Mouse (Mus musculus): Measurements from ENCODE around the gene Bach1. TPM values are rescaled to one million over a fixed set of nuclear protein-coding genes. Genes with fewer than 3 reads are reported as not detected.

Bach1 gene
- polyA plus RNA-seq, 1 experiment from 2014 or later, result 20.3 TPM

DNA sequence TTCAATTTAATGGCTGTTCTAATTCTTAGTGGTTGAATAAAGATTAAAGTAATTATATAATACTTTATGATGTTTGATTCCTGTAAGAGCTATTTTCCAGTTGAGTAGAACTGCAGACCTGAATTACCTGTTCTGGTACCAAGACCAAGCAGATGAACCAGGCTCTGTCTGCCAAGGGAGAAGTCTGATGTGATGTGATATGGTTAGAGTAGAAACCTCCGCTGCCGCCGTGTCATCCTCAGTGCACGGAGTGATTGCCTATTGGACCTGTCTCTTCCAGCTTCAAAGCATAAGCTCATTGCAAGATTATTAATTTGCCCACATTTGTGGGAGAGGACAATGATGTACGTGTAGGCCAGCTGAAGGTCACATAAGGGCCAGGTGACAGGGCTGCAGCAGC, 24.1 kb downstream of the Bach1 start:
- Histone ChIP-seq H3K27me3 (ENCODE audit: control insufficient read depth, insufficient read depth, low read length) (no peaks in the 10 kb centered on the region), H3K4me2 (ENCODE audit: low read length) (no peak overlapping the region), H3K9ac (replicated peaks; ENCODE audit: low read length) (no peak overlapping the region), H3K36me3 (ENCODE audit: control insufficient read depth, insufficient read depth, low read length) (peaks cover 61% of the 10 kb centered on the region), H3K4me1 (ENCODE audit: control insufficient read depth, insufficient read depth, low read length) (no peaks in the 10 kb centered on the region), H3K27ac (replicated peaks; ENCODE audit: low read depth, low read length) (no peak overlapping the region), H3K4me3 (replicated peaks; ENCODE audit: low read depth, low read length) (no peak overlapping the region), H3K9me3 (ENCODE audit: control insufficient read depth, low read length) (no peaks in the 10 kb centered on the region)
- DNase-seq (no peak), ATAC-seq (ENCODE audit: low FRiP score, low TSS enrichment) (no peak)
- WGBS, result 96% methylated on average over 5 of the region's 5 CpGs

GRCm38 (mm10) chr16:87723479-87723878, 24.7 kb downstream of the Bach1 start:
- Histone ChIP-seq H3K4me1 (ENCODE audit: control insufficient read depth, insufficient read depth, low read length) (no peaks in the 10 kb centered on the region), H3K9me3 (ENCODE audit: control insufficient read depth, low read length) (no peaks in the 10 kb centered on the region), H3K27ac (replicated peaks; ENCODE audit: low read depth, low read length) (no peak overlapping the region), H3K36me3 (ENCODE audit: control insufficient read depth, insufficient read depth, low read length) (peaks cover 63% of the 10 kb centered on the region), H3K4me2 (ENCODE audit: low read length) (no peak overlapping the region), H3K27me3 (ENCODE audit: control insufficient read depth, insufficient read depth, low read length) (no peaks in the 10 kb centered on the region), H3K4me3 (replicated peaks; ENCODE audit: low read depth, low read length) (no peak overlapping the region), H3K9ac (replicated peaks; ENCODE audit: low read length) (no peak overlapping the region)
- DNase-seq (no peak), ATAC-seq (ENCODE audit: low FRiP score, low TSS enrichment) (no peak)
- WGBS, result 95% methylated on average over 15 of the region's 15 CpGs

- no peak for ATAC-seq (ENCODE audit: low FRiP score, low TSS enrichment)
These were observed 26.1 kb downstream of the Bach1 start for GRCm38 (mm10) chr16:87724826-87725225.

GRCm38 (mm10) chr16:87725241-87725640, 26.5 kb downstream of the Bach1 start:
- peaks cover 67% of the 10 kb centered on the region for H3K36me3 ChIP-seq (ENCODE audit: control insufficient read depth, insufficient read depth, low read length)

More at GRCm38 (mm10) chr16:87724826-87725225, 26.1 kb downstream of the Bach1 start:
- no peaks in the 10 kb centered on the region for H3K9me3 ChIP-seq (ENCODE audit: control insufficient read depth, low read length)
- WGBS, result 95% methylated on average over 4 of the region's 4 CpGs
- H3K27ac ChIP-seq (replicated peaks; ENCODE audit: low read depth, low read length), result no peak overlapping the region
- H3K4me1 ChIP-seq (ENCODE audit: control insufficient read depth, insufficient read depth, low read length), result no peaks in the 10 kb centered on the region
- H3K9ac ChIP-seq (replicated peaks; ENCODE audit: low read length), result no peak overlapping the region
- H3K27me3 ChIP-seq (ENCODE audit: control insufficient read depth, insufficient read depth, low read length), result no peaks in the 10 kb centered on the region
- peaks cover 67% of the 10 kb centered on the region for H3K36me3 ChIP-seq (ENCODE audit: control insufficient read depth, insufficient read depth, low read length)
- H3K4me3 ChIP-seq (replicated peaks; ENCODE audit: low read depth, low read length), result no peak overlapping the region
- H3K4me2 ChIP-seq (ENCODE audit: low read length), result no peak overlapping the region
- DNase-seq, result no peak

GRCm38 (mm10) chr16:87725963-87726362, 27.2 kb downstream of the Bach1 start:
- H3K4me2 ChIP-seq (ENCODE audit: low read length), result no peak overlapping the region
- H3K27ac ChIP-seq (replicated peaks; ENCODE audit: low read depth, low read length), result no peak overlapping the region
- no peak overlapping the region for H3K9ac ChIP-seq (replicated peaks; ENCODE audit: low read length)
- WGBS, result 95% methylated on average over 21 of the region's 21 CpGs
- no peaks in the 10 kb centered on the region for H3K27me3 ChIP-seq (ENCODE audit: control insufficient read depth, insufficient read depth, low read length)
- no peaks in the 10 kb centered on the region for H3K9me3 ChIP-seq (ENCODE audit: control insufficient read depth, low read length)
- DNase-seq (no peak), ATAC-seq (ENCODE audit: low FRiP score, low TSS enrichment) (no peak)
- H3K4me1 ChIP-seq (ENCODE audit: control insufficient read depth, insufficient read depth, low read length), result no peaks in the 10 kb centered on the region
- no peak overlapping the region for H3K4me3 ChIP-seq (replicated peaks; ENCODE audit: low read depth, low read length)
- H3K36me3 ChIP-seq (ENCODE audit: control insufficient read depth, insufficient read depth, low read length), result peaks cover 71% of the 10 kb centered on the region

More at GRCm38 (mm10) chr16:87725241-87725640, 26.5 kb downstream of the Bach1 start:
- no peak overlapping the region for H3K4me2 ChIP-seq (ENCODE audit: low read length)
- no peaks in the 10 kb centered on the region for H3K9me3 ChIP-seq (ENCODE audit: control insufficient read depth, low read length)
- H3K4me3 ChIP-seq (replicated peaks; ENCODE audit: low read depth, low read length), result no peak overlapping the region
- no peak overlapping the region for H3K27ac ChIP-seq (replicated peaks; ENCODE audit: low read depth, low read length)
- DNase-seq, result no peak
- no peak for ATAC-seq (ENCODE audit: low FRiP score, low TSS enrichment)
- H3K27me3 ChIP-seq (ENCODE audit: control insufficient read depth, insufficient read depth, low read length), result no peaks in the 10 kb centered on the region
- no peak overlapping the region for H3K9ac ChIP-seq (replicated peaks; ENCODE audit: low read length)
- WGBS, result 90% methylated on average over 5 of the region's 5 CpGs
- H3K4me1 ChIP-seq (ENCODE audit: control insufficient read depth, insufficient read depth, low read length), result no peaks in the 10 kb centered on the region

DNA sequence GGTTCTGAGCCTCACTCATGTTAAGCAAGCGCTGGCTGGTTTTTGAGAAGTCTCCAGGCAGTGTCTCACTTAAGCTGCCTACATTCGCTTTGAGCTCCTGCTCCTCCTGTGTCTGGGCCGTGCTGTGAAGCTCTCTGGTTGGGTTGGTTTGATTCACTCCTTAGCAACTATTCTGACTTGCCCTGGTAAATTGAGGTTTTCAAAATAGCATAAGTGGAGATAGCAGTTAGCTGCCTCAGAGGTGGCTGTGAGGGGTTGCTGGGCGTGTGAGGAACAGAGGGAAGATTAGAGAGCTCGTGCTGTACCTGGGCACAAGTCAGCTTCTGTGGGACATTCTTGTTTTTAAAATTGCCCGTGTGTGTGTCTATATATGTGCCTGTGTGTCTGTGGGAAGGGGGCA, 27.6 kb downstream of the Bach1 start:
- Histone ChIP-seq H3K9me3 (ENCODE audit: control insufficient read depth, low read length) (no peaks in the 10 kb centered on the region), H3K9ac (replicated peaks; ENCODE audit: low read length) (no peak overlapping the region), H3K27me3 (ENCODE audit: control insufficient read depth, insufficient read depth, low read length) (no peaks in the 10 kb centered on the region), H3K4me1 (ENCODE audit: control insufficient read depth, insufficient read depth, low read length) (no peaks in the 10 kb centered on the region), H3K4me3 (replicated peaks; ENCODE audit: low read depth, low read length) (no peak overlapping the region), H3K27ac (replicated peaks; ENCODE audit: low read depth, low read length) (no peak overlapping the region), H3K4me2 (ENCODE audit: low read length) (no peak overlapping the region), H3K36me3 (ENCODE audit: control insufficient read depth, insufficient read depth, low read length) (peaks cover 68% of the 10 kb centered on the region)
- ATAC-seq (ENCODE audit: low FRiP score, low TSS enrichment) (no peak), DNase-seq (no peak)
- 99% methylated on average over 6 of the region's 6 CpGs for WGBS

DNA sequence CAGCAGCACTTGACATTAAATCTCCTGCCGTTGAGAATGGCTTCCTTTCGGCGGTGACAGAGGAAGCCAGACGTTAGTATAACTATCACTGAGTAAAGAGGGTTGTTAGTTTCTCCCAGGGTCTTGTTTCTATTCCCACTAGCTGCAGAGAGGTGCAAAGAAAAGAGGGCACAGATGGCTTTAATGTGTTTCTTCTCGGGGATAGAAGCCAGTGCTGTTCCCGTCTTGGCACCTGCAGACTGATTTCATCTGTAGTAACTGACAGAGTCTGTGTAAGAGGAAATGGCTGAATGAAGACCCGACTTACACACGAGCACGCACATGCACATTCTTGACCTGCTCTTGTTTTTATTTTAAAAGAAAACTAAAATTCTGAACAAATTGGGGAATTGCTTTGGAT, 28.5 kb downstream of the Bach1 start:
- Histone ChIP-seq H3K27me3 (ENCODE audit: control insufficient read depth, insufficient read depth, low read length) (no peaks in the 10 kb centered on the region), H3K4me1 (ENCODE audit: control insufficient read depth, insufficient read depth, low read length) (no peaks in the 10 kb centered on the region), H3K36me3 (ENCODE audit: control insufficient read depth, insufficient read depth, low read length) (peaks cover 68% of the 10 kb centered on the region), H3K9ac (replicated peaks; ENCODE audit: low read length) (no peak overlapping the region), H3K9me3 (ENCODE audit: control insufficient read depth, low read length) (no peaks in the 10 kb centered on the region), H3K27ac (replicated peaks; ENCODE audit: low read depth, low read length) (no peak overlapping the region), H3K4me2 (ENCODE audit: low read length) (no peak overlapping the region), H3K4me3 (replicated peaks; ENCODE audit: low read depth, low read length) (no peak overlapping the region)
- ATAC-seq (ENCODE audit: low FRiP score, low TSS enrichment) (no peak), DNase-seq (no peak)
- 87% methylated on average over 9 of the region's 9 CpGs for WGBS

DNA sequence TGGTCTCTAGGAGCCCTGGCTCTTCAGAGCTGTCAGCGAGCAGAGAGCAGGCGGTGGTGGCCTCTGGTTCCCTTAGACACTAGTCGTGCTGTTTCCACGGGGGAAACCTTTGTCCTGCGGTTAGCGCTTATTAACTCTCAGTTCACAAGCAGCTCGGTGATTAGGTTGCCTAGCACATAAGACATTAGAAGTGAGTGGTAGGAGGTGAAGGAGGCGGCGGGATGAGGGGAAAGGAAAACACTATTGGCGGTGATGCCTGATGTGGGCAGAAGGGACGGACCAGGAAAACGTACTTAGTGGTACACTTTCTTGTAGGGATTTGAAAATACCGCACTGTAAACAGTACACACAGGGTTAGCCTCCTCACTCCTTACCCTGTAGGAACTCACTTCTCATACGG, 29.2 kb downstream of the Bach1 start:
- Histone ChIP-seq H3K9me3 (ENCODE audit: control insufficient read depth, low read length) (no peaks in the 10 kb centered on the region), H3K4me1 (ENCODE audit: control insufficient read depth, insufficient read depth, low read length) (no peaks in the 10 kb centered on the region), H3K9ac (replicated peaks; ENCODE audit: low read length) (no peak overlapping the region), H3K4me3 (replicated peaks; ENCODE audit: low read depth, low read length) (no peak overlapping the region), H3K4me2 (ENCODE audit: low read length) (no peak overlapping the region), H3K36me3 (ENCODE audit: control insufficient read depth, insufficient read depth, low read length) (peaks cover 62% of the 10 kb centered on the region), H3K27ac (replicated peaks; ENCODE audit: low read depth, low read length) (no peak overlapping the region), H3K27me3 (ENCODE audit: control insufficient read depth, insufficient read depth, low read length) (no peaks in the 10 kb centered on the region)
- DNase-seq (peak; percentile 15), ATAC-seq (ENCODE audit: low FRiP score, low TSS enrichment) (no peak)
- 68% methylated on average over 14 of the region's 14 CpGs for WGBS

DNA sequence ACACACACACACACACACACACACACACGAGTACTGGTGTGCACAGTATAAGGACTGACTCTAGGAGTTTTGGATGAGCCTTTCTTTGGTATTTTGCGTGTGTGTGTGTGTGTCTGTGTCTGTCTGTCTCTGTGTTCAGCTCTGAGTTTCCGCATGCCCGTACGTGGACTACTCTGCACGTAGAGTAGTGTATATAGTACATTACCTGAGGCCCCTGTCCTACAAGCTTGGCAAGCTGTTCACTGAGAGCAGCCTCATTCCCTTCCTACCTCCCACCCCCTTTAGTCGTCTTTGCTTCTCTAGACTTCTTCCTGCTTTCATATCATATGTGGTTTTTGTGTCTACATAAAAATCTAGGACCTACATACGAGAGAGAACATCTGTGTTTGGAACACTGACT, 30.0 kb downstream of the Bach1 start:
- DNase-seq (no peak), ATAC-seq (ENCODE audit: low FRiP score, low TSS enrichment) (no peak)
- Histone ChIP-seq H3K27me3 (ENCODE audit: control insufficient read depth, insufficient read depth, low read length) (no peaks in the 10 kb centered on the region), H3K4me2 (ENCODE audit: low read length) (no peak overlapping the region), H3K36me3 (ENCODE audit: control insufficient read depth, insufficient read depth, low read length) (peaks cover 54% of the 10 kb centered on the region), H3K27ac (replicated peaks; ENCODE audit: low read depth, low read length) (no peak overlapping the region), H3K4me1 (ENCODE audit: control insufficient read depth, insufficient read depth, low read length) (no peaks in the 10 kb centered on the region), H3K4me3 (replicated peaks; ENCODE audit: low read depth, low read length) (no peak overlapping the region), H3K9ac (replicated peaks; ENCODE audit: low read length) (no peak overlapping the region), H3K9me3 (ENCODE audit: control insufficient read depth, low read length) (no peaks in the 10 kb centered on the region)
- 95% methylated on average over 8 of the region's 8 CpGs for WGBS

All from midbrain, embryonic 14.5 days (tissue).